Mouse (Mus musculus): ENCODE results near the gene Gm1673. TPM values are rescaled to one million over a fixed set of nuclear protein-coding genes. Genes with fewer than 3 reads are reported as not detected.

Gm1673 gene
- 13.1 and 18.8 TPM in 2 replicates for polyA plus RNA-seq (2012; rRNA removed)

GRCm38 (mm10) chr5:33983309-33984121 lies at the start of gene Gm1673:
TSS of gene Gm1673 (plus strand) at chr5:33983433.

GRCm38 (mm10) chr5:33936120-33936707 lies 47.0 kb upstream of the Gm1673 start, which contains the start of gene Nelfa:
TSS of gene Nelfa (minus strand) at chr5:33936413.

GRCm38 (mm10) chr5:33995843-33996693 lies 12.8 kb downstream of the Gm1673 start, which contains the start of gene Nat8l:
TSS of gene Nat8l (plus strand) at chr5:33995984.

Other genes with a start within 250 kb of the Gm1673 start
- gene Letm1, start 200.6 kb upstream of the Gm1673 start, polyA plus RNA-seq (2012; rRNA removed), result 104 and 116 TPM in 2 replicates
- 6.8 and 9.7 TPM in 2 replicates for gene Nsd2, start 162.7 kb upstream of the Gm1673 start, polyA plus RNA-seq (2012; rRNA removed)
- gene Nelfa, start 47.0 kb upstream of the Gm1673 start, polyA plus RNA-seq (2012; rRNA removed), result 36.9 and 37.6 TPM in 2 replicates
- gene Nat8l, start 12.6 kb downstream of the Gm1673 start, polyA plus RNA-seq (2012; rRNA removed), result 1.4 and 1.9 TPM in 2 replicates
- gene Poln, start 186.0 kb downstream of the Gm1673 start, polyA plus RNA-seq (2012; rRNA removed), result 0.05 and 0.06 TPM in 2 replicates
- gene Haus3, start 186.1 kb downstream of the Gm1673 start, polyA plus RNA-seq (2012; rRNA removed), result 0.16 and 0.25 TPM in 2 replicates
- 228 and 250 TPM in 2 replicates for gene Mxd4, start 204.3 kb downstream of the Gm1673 start, polyA plus RNA-seq (2012; rRNA removed)

Measured in colon, adult 2 months (tissue).